Mouse (Mus musculus) mouse embryonic stem cell (cell line): Measurements from ENCODE around the gene Ube2z.

Experiments
- in situ Hi-C, 2 experiments: fragments of 300-500 bp; cut with MboI; formaldehyde crosslinking; loops; 1 replicate in 1 of 2; 3 replicates in 1 of 2; pipeline ENCODE4 v1.14.3; 2019 to 2020; ENCODE audit warnings: low sequenced_read_pairs in 2 of 2, low pct_unique_long_range_greater_than_20kb in 1 of 2, mixed read lengths in 1 of 2; ENCODE audit not compliant: unreplicated experiment in 1 of 2

The Ube2z gene

DNA sequence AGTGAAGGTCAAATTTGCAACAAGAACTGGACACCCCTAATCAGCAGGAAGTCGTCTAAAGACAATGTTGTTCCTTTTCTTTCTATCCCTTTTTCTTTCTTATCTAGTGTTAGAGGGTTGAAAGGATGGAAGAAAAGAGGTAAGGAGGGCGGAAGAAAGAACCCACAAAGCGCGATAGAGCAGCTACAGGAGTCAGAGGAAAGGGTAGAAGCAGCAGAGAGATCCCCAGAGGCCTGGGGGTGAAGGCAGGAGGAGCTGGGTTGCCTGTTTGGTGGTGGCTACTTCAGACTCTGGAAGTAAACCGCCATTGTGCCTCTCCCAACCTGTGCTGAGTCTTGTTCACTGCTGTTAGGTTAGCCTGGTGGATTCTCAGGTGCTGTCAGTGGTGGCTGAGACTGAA, 37.1 kb downstream of the Ube2z start:
- in situ Hi-C loops, result no loop called here

- in situ Hi-C loops, result loop anchor here in 1 of 2 experiments (5.0 kb wide), 1 partner anchor 43 kb away; no protein-coding TSS in a partner anchor
These were observed 44.6 kb downstream of the Ube2z start for GRCm38 (mm10) chr11:96020622-96021021.

GRCm38 (mm10) chr11:96017941-96018351, 47.2 kb downstream of the Ube2z start:
- in situ Hi-C loops, result no loop called here

DNA sequence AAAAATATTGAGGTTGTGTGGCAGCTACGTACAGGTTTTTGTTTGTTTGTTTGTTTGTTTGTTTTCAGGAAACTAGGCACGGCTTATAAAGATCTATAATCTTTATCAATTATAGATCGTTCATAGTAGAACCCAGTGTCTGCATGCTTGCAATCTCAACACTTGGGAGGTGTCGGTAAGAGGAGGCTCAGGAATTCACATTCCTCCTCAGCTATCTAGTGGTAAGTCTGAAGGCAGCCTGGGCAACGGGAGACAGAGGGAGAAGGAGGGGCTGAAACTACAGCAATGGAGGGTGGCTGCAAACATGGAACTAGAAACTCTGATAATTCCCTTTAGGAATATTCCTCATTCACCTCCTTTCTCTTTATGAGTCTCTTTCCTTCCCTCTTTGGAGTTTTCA, 49.8 kb downstream of the Ube2z start:
- in situ Hi-C loops, result no loop called here

DNA sequence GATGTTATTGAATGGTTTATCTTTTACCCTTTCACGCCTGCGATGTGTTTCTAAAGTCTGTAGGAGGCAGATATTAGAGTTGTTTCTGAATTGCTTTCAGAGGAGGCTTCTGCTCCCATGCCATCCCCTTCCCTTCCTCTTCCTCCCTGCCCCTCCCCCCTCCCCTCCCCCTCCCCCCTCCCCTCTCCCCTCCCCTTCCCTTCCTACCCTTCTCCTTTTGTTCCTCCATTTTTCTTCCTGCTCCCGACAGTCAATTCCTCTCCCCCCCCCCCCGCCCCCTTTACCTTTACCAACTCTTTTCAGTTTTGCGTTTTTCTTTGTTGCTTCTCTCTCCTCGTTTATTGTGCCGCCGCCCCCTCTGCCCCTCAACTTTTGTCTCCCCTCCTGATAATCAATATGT, 53.2 kb downstream of the Ube2z start:
- in situ Hi-C loops, result no loop called here

DNA sequence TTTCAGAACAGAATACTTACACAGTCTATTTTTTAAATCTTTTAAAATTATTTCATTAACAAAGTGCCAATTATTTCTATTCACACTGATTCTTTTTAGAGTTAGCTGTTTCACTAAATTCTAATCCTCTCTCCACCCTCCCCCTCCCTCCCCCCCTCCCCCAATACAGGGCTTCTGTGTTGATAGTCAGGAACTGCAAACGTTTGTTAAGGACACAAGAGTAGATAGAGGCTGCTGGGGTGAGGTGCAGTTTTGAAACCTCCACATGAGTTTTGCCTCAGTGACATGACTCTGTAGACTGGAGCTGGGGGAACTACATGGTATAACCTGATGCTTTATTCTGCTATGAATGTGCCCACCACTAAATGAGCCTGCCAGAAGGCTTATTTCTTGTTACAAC, 56.4 kb downstream of the Ube2z start:
- in situ Hi-C loops, result no loop called here

- in situ Hi-C loops, result no loop called here
These were observed 57.5 kb downstream of the Ube2z start for GRCm38 (mm10) chr11:96007516-96008235.

DNA sequence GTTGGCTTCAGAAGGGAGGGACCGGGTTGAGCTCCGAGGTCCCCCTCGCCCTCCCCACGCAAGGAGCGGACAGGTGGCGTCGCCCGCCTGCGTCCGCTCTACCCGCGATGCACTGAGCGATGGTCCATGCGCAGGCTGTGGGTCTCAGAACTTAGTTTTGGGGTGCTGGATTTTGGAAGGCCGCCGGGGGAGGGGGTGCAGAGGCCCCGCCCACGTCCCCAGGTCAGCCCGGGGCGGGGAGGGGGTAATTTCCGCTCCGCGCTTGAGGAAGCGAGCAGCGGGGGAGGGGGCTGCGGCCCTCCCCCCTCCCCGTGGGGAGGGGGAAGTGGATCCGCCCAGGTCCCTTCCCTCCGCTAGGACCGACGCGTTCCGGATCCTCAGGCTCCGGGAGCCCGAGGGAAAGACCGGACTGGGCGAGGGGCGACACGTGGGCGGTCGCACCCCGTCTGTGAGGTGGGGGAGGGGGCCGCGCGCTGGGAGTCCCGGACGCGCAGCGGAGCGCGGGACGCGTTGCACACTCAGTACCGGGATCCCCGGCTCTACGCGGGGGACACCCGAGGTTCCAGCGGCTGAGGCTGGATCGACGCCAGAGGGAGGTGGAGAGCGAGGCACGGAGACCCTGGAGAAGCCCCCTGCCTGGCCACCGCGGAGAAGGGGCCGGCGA, 58.2 kb downstream of the Ube2z start:
- in situ Hi-C loops, result no loop called here

DNA sequence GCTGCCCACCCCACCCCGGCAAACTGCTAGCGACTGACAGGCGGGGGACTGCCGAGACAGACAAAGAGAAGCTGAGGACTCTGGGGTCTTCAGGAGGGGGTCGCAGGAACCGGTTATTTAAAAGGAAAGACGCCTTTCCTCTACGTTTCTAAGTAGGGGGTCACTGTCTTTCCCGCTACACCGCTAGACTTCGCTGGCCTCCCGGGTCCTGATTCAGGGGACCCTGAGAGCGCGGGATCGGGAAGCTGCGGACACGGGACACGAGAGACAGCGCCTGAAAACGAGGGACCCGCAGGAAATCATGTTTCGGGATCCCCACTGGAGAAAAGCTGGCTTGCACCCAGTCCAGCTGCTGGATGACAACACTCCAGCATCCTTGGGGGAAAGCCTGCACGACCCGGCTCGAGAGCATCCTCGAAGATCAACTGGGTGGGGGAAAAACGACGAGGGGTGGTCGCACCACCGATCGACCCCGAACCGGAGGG, 58.8 kb downstream of the Ube2z start:
- in situ Hi-C loops, result no loop called here

- in situ Hi-C loops, result no loop called here
These were observed 59.6 kb downstream of the Ube2z start, which contains the start of gene Igf2bp1 for GRCm38 (mm10) chr11:96005403-96006271. Igf2bp1 (minus strand) TSS chr11:96005940.

DNA sequence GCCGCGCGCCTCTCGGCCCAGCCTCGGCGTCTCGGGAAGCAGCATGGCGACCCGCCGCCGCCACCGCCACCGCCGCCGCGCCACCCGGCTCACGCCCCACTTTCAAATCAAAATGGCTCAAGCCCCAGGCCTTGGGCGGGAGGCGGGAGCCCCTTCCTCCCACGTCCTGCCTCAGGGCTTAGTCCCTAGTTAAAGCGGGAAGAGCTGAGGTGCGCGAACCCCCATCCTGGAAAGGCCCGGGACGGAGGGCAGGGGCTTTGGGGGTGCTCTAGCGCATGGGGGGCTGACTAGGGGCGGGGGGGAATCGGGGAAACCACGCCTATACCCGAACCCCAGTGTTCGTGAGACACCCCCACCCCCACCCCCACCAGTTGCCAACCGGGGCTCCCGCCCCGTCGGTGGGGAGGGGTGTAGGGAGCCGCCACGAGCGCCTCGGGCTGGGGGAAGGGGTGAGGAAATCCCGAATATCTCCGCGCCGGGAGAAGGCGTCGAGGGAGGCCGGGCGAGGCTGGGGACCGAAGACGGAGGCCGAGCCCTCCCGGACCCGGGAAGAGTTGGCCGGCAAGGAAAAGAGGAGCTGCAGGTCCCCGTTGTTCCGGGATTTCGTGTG, 60.3 kb downstream of the Ube2z start:
- in situ Hi-C loops, result no loop called here

- in situ Hi-C loops, result no loop called here
These were observed 61.0 kb downstream of the Ube2z start for GRCm38 (mm10) chr11:96003969-96004792.

DNA sequence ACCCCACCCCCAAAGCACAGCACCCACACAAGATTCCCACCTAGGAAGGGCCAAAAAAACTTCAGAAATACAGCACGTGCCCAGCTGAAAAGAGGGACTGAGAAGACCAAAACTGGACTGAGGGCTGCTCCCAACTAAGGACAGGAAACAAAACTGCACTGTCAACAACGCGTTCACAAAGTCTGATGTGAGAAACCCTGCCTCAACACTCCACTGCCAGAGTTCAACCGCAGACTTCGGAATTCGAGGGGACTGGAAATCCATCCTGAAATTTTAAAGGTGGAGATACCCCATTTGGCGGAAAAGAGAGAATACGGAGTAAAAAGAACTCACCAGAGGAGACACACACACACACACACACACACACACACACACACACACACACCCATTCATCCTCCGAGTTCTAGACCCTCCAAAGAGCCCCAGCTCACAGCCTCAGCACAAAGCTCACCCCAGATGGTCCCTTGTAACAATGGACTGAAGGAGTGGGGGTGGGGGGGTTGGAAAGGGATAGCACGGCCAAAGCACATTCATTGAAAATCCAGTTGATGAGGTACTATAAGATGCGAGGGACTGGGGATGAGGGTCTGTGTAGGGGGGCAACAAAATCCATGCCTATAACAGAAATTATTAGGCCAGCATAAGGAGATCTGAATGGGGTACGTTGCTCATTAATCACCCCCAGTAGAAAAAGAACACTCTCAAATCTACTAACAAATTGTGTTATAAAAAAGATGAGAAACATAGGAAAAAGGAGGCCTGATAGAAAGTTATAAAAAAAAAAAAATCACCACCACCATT, 61.9 kb downstream of the Ube2z start:
- in situ Hi-C loops, result no loop called here
